12 mouse cellular contexts compared by ENCODE assay signal in genomic region chr9:55918579-55918978, GRCm38 (mm10). TPM values are rescaled to one million over a fixed set of nuclear protein-coding genes. Genes with fewer than 3 reads are reported as not detected.
DNase-seq lines count a peak whose midpoint lies in the region; ATAC-seq and TF ChIP-seq lines count a peak whose summit lies in the region.
"Had no signal": no experiment of that assay in that cellular context is flagged by ENCODE, and none has a peak within 500 bp of the region (broad histone marks: within the 10 kb centered on the region; RNA-seq: fewer than 3 reads in every experiment).

No protein-coding gene starts in this region.

- no peak for ATAC-seq in heart, postnatal 0 days (ENCODE audit: insufficient read depth, low read depth)
- ATAC-seq in heart, embryonic 11.5 days (replicated peaks; ENCODE audit: insufficient number of reproducible peaks, low FRiP score, low TSS enrichment), result no peak
- ATAC-seq: intestine, embryonic 15.5 days had no signal

- no peak for TF ChIP-seq EP300 in heart, postnatal 0 days (IDR thresholded peaks at IDR 0.05; ENCODE audit: low read depth)

- H3K9ac ChIP-seq in heart, postnatal 0 days (replicated peaks; ENCODE audit: low read depth, low read length), result no peak overlapping the region
- no peak overlapping the region for H3K9ac ChIP-seq in heart, embryonic 11.5 days (ENCODE audit: low read depth, low read length)
- H3K9ac ChIP-seq: intestine, embryonic 15.5 days; lung, embryonic 15.5 days had no signal

- H3K27me3 ChIP-seq in heart, postnatal 0 days (ENCODE audit: control insufficient read depth, insufficient read depth, low read length), result no peaks in the 10 kb centered on the region
- H3K27me3 ChIP-seq in heart, embryonic 11.5 days (ENCODE audit: control insufficient read depth, insufficient read depth, low read length), result no peaks in the 10 kb centered on the region
- H3K27me3 ChIP-seq: intestine, embryonic 15.5 days; lung, embryonic 15.5 days had no signal

- H3K4me2 ChIP-seq in heart, postnatal 0 days (ENCODE audit: low read depth, low read length), result no peak overlapping the region
- H3K4me2 ChIP-seq in heart, embryonic 11.5 days, result no peak overlapping the region
- H3K4me2 ChIP-seq: intestine, embryonic 15.5 days; lung, embryonic 15.5 days had no signal

- no peaks in the 10 kb centered on the region for H3K36me3 ChIP-seq in heart, postnatal 0 days (replicated peaks; ENCODE audit: control insufficient read depth, insufficient read depth, low read length)
- no peaks in the 10 kb centered on the region for H3K36me3 ChIP-seq in heart, embryonic 11.5 days (ENCODE audit: control insufficient read depth, insufficient read depth, low read length)
- H3K36me3 ChIP-seq: intestine, embryonic 15.5 days; lung, embryonic 15.5 days had no signal

- no peak overlapping the region for H3K4me3 ChIP-seq in heart, postnatal 0 days (ENCODE audit: low read depth, low read length)
- H3K4me3 ChIP-seq in heart, embryonic 11.5 days (ENCODE audit: low read depth, low read length), result no peak overlapping the region
- H3K4me3 ChIP-seq: erythroblast, embryonic 14.5 days; intestine, embryonic 15.5 days; lung, embryonic 15.5 days had no signal

- peak; percentile 54 for TF ChIP-seq CTCF in heart, postnatal 0 days (IDR thresholded peaks at IDR 0.05; ENCODE audit: low read depth)

- no peak overlapping the region for H3K27ac ChIP-seq in heart, postnatal 0 days (ENCODE audit: low read depth)
- H3K27ac ChIP-seq in heart, embryonic 11.5 days (ENCODE audit: low read depth, low read length), result no peak overlapping the region
- H3K27ac ChIP-seq: intestine, embryonic 15.5 days; lung, embryonic 15.5 days had no signal

- 64% methylated on average over 3 of the region's 3 CpGs for WGBS in heart, postnatal 0 days
- 65% methylated on average over 3 of the region's 3 CpGs for WGBS in heart, embryonic 11.5 days (ENCODE audit: insufficient replicate concordance)

- no peaks in the 10 kb centered on the region for H3K4me1 ChIP-seq in heart, postnatal 0 days (ENCODE audit: control insufficient read depth, insufficient read depth)
- H3K4me1 ChIP-seq in heart, embryonic 11.5 days (ENCODE audit: control insufficient read depth, insufficient read depth, low read length), result no peaks in the 10 kb centered on the region
- H3K4me1 ChIP-seq: intestine, embryonic 15.5 days; lung, embryonic 15.5 days had no signal

- H3K9me3 ChIP-seq in heart, postnatal 0 days (replicated peaks; ENCODE audit: control insufficient read depth, low read length), result no peaks in the 10 kb centered on the region
- H3K9me3 ChIP-seq in heart, embryonic 11.5 days (replicated peaks; ENCODE audit: control insufficient read depth, low read length), result no peaks in the 10 kb centered on the region
- H3K9me3 ChIP-seq: intestine, embryonic 15.5 days; lung, embryonic 15.5 days had no signal

- DNase-seq in heart, postnatal 0 days (ENCODE audit: low spot score), result peak; percentile 39
- peak; percentile 29 for DNase-seq in lung, postnatal 25 days (ENCODE audit: low spot score)
- no peak for DNase-seq in lung, postnatal 14 days
- DNase-seq in brain, adult 2 months (ENCODE audit: low read depth, low spot score), result peak; percentile 54
- DNase-seq in retina, adult 2 months (ENCODE audit: low read depth, low spot score), result peak; percentile 26
- no peak for DNase-seq in thymus, postnatal 25 days
- DNase-seq in heart, adult 11 months, result no peak
- DNase-seq: adrenal gland, adult 2 months had no signal

RNA-seq across cellular contexts. Expression of gene Scaper, which starts 19.3 kb away (rescaled TPM):
- 6.5 and 8.7 TPM in 2 replicates for total RNA-seq in heart, postnatal 0 days (2014; rRNA removed; ENCODE audit: low replicate concordance)
- polyA plus RNA-seq in heart, postnatal 0 days (2015; fragmentation: Nextera tagmentation; extraction: Ambion mirVana), result 8.3 and 8.9 TPM in 2 replicates
- 7.2 and 8.2 TPM in 2 replicates for polyA plus RNA-seq in heart, embryonic 11.5 days (2014; fragmentation: Nextera tagmentation; extraction: Ambion mirVana)

Comparison
In these comparisons a context has a peak if more than half of its experiments do, and no peak if none do; other contexts are left out.
1. DNase-seq: peak in heart, postnatal 0 days (single experiment), lung, postnatal 25 days (single experiment), brain, adult 2 months (single experiment) and retina, adult 2 months (single experiment); none in lung, postnatal 14 days (single experiment), thymus, postnatal 25 days (single experiment) and heart, adult 11 months (single experiment).